Mouse (Mus musculus) cerebellum, adult 9-11 months (tissue): ENCODE results near the gene Fbxw8.

Experiments used
- DNase-seq: peaks from one replicate; pipeline ENCODE4 v3.0.0; 2022

Fbxw8 gene

DNA sequence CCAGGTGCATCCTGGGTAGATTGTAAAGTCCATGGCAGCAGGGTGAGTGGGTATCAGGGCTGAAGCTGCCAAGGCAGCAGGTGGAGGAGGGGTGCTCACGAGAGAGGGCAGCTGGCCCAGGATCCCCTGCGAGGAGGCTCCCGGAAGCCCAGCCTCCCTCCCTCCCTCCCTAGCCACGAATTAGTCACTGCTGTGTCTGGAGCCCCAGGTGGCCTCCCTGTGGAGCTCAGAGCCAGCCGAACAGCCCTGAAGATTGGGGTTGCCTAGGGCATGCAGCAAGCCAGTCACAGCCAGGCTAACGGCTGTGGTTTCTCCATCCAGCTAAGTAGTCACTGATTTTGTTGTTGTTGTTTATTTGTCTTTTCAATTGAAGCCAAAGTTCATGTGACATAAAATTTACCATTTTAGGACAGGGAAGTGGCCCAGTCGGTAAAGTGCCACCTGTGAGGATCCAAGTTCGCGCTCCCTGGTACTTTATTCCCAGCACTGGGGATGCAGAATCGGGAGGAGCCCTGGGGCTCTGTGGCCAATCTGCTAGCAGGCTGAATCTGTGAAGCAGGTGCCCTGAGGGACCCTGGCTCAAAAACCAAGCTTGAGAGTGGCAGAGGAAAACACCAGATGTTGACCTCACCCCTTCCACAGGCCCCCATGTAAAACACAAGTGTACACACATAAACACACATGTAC is 117.3 kb downstream of the Fbxw8 start:
- peak; percentile 85 for DNase-seq

DNA sequence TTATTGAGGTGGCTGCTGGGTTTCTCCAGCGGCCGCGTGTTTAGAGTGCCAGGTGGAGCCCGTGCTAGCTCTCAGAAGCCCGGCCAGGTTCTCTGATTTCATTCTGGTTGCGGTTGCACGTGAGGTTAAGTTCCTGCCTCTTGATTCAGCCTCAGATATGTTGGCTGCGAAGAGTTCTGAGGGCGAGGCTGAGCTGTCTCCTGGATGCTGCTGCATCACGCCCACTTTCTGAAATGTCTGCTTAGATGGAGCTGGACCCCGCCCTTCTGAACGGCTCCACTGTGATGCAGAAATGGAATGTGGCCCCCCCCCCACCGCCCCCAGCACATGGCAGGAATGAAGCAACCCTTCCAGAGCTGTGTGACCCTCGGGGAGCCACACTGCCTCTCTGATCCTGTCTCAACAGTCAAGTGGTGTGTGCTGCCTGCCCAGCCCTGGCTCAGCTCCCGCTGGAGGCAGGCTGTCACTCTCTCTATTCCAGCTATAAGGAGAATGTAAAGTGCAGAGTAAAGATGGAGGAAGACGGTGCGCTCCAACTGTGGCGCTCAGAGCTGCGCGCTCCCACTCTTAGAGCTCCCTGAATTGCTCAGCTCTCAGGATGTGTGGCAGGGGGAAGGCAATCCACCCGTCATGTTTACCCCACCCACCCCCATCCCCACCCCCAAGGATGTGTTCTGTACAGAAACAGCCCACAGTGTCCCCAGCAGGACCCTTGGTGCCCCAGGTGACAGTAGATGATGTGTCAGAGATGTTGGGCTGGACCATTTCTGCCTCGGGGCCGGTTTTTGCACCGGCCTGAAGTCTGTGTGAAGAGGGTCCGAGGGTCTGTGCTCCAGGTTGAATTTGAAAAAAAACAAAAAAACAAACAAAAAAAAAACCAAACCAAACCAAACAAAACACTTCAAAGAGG is 118.1 kb downstream of the Fbxw8 start:
- DNase-seq, result peak; percentile 72

DNA sequence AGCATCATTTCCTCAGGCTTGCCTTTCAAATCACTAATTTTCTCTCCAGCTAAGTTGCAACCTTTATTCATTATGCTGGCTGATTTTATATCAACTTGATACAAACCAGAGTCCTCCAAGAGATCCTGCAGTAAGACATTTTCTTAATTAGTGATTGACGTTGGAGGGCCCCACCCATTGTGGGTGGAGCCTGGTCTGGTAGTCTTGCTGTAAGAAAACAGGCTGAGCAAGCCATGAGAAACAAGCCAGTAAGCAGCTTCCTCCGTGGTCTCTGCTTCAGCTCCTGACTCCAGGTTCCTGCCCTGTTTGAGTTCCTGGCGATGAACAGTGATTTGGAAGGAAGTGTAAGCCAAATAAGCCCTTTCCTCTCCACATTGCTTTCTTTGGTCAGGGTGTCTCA is 119.5 kb downstream of the Fbxw8 start:
- DNase-seq, result no peak

DNA sequence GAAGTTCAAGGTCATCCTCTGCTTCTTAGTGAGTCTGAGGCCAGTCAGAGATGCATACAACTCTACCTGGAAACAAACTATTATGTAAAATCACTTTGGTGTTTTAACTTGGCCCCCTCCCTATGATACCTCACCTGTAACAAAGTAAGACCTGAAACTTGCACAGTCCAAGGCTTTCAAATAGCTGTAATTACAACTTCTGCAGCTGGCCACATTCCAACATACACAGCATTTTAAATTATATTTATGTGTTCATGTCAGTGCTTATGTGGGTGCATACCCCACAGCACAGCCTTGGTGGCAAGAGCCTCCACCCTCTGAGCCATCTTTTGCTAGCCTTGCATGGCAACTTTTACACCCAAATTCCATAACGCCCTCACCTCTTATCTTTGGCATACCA is 120.6 kb downstream of the Fbxw8 start:
- no peak for DNase-seq

DNA sequence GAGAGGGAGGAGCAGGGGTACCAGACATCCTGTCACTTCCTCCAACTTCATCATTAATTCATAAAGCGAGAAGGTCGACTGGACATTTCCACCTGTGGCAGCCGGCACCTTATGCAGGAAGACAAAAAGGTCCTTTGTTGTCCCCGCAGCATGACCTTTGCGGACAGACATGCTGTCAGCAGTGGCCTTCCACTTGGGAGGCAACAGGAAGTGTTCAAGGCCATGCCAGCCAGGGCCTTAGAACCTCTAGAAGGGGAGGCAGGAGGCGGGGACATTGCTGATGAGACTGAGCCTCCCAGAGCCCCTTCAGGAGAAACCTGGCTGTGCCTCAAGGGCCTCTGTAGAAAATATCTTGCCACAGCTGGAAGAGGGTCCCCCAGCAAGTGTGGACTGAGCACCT is 121.5 kb downstream of the Fbxw8 start:
- DNase-seq, result no peak

DNA sequence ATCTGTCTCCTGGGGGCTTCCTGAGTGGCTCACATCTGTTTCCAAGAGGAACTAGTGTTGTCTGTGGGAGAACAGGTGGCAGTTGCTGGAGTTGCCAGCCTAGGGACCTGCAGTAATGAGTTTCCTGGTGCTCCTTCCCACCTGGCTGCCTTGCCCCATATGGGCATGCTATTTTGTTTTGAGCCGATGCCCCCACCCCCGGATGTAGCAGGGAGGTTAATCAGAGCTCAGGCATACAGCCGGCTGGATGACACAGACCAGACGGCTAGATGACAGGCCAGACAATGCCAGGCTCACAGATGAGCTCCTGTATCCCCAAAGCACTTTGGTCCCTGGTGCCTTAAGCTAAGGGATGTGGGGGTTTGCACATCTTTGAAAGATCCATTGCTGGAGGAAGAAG is 121.9 kb downstream of the Fbxw8 start:
- DNase-seq, result peak; percentile 81

DNA sequence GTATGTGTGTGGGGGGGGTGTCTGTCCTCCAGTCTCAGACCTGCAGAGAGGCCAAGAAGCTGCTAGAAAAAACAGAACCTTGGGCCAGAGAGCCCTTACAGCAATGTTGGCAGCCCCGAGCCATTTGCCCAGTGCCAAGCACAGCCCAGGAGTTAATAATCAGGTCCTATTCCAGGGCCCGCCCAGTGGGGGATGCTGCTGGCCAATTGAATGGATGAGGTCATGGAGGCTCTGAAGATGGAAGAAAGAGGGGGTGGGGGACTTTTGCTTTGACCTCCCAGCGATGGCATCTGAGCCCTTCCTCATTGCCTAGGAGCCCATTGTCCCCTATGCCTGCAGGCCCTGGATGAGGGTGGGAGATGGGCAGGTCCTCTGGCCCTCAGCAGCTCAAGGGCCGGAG is 123.8 kb downstream of the Fbxw8 start:
- DNase-seq, result peak; percentile 81

DNA sequence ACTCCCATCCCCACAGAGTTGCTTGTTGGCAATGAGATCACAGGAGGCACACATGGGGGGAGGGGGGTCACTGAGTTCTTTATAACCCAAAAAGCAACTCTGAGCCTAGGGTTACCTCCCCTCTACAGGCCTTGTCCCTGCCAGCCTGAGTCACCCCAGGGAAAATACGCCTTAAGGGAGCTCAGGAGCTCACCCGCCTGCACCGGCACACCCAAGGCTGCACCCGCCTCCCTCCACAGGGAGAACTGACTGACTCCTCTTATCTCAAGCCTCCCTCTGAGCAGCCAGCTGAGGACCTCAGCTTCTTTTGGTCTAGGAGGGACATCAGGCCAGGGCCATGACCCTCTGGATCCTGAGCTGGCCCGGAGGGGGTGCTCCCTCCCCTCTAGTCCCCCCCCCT is 124.2 kb downstream of the Fbxw8 start:
- no peak for DNase-seq

DNA sequence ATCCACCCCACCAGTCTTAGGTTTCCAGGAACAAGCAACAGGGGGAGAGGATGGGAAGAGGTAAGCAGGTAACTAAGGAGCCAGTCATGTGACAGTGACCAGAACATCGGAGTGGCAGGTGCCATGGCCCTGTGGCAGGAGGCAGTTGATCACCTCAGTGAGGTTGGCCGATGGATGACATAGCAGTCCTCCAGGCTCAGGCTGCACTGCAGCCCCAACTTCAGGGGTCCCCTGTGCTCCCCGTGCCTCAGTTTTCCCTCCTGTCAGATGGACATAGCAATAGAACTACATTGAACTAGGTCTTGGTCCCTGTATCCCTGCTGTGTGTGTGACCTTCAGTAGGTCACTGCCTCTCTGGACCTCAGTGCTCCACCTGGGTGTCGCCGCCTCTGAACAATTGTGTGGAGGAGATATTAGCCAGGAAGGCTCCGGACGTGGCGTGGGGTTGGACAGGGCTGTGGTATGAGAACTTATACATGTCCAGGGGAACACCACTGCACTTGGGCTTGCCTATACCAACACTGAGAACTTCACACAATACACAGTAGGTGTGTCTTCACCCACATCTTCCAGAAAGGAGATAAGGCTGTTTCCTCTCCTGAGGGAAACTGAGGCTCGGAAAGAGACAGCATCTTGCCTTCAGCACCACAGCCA is 125.1 kb downstream of the Fbxw8 start:
- peak; percentile 68 for DNase-seq

DNA sequence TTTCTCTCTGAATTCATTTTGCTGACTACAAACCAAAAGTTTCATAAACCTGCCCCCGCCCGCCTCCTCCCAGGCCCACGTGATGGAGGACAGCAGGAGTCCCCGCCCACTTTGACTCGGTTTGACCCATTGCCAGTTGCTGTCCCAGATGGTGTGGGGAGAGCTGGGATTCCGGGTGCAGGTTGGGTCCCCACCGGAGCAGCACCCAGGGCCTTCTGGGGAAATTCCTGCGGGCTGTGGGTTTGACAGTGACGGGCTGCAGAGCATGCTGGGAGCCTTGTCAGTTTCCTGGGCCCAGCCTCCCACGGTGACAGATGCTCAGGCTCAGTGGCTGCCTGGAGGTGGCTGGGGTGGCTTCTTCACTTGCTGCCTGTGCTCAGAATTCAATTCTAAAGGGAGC is 125.8 kb downstream of the Fbxw8 start:
- peak; percentile 84 for DNase-seq

DNA sequence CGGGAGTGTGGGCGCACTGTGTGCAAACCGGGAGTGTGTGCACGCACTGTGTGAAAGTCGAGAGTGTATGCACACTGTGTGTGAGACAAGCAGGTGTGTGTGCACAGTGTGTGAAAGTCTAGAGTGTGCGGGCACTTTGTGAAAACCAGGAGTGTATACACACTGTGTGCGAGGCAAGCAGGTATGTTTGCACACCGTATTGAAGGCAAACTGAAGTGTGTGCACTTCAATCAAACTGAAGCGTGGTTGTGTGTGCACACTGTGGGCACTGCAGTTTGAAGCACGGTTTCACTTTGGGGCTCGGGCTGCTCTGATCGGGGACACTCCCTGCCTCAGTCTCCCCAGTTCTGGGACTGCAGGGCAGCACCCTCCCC is 126.2 kb downstream of the Fbxw8 start:
- no peak for DNase-seq

DNA sequence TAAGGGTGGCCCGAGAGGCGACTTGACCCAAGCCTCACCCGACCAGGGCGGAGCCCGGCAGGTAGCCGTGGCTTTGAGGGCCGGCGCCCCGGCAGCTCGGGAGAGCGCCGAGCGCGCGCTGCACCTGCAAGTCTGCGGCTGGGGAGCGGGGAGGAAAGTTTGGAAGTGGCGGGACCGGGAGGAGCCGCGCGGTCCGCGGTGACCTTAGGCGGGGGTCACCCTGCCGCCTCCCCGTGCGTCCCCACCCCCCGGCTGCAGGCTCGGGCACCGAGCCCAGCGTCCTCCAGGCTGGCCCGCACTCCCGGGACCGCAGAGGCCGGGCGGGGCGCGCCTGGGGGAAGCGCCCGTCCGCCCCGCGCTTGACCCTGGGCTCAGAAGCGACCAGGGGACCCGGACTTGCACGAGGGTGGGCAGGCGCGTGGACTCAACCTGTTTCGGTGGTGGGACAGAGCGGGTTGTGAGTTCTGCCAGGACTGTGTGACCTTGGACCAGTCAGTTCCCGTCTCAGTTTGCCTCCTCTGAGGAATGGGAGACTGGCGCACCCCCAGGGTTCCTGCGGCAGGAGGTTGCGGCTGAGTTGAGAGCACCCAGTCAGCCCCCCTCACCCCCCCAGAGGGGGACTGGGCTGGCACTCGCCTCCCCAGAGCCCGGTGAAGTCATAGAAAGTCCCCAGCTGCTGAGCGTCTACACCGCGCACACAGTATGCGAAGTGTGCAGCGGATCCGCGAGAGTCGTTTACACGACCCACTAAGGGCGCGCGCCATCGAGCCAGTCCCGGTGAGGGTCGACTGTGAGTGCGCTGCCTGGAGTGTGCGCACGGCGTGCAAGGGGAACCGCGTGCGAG is 126.9 kb downstream of the Fbxw8 start:
- peak; percentile 77 for DNase-seq

DNA sequence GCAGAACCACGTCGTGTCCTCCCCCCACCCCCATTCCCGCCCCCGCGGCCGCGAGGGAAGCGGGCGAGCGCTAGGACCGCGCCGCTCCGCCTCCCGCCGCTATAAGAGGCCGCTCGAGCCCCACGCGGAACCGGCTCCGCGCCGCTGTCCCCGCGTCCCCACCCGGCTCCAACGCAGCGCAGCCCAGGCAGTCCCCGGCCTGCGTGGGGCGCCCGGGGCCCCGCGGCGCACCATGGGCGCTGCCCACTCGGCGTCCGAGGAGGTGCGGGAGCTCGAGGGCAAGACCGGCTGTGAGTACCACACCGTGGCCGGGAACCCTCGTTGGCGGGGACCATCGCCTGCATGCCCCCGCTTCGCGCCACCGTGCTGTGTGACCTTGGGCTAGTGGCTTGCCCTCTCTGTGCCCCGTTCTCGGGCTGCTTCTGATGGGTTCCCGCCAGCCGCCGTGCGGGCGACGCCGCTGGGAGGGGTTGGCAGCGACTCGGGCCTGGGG is 127.5 kb downstream of the Fbxw8 start, which contains the start of gene Tesc:
Tesc (plus strand) TSS at position 46 of the 493 bp plus-strand sequence.
- DNase-seq, result peak; percentile 78

DNA sequence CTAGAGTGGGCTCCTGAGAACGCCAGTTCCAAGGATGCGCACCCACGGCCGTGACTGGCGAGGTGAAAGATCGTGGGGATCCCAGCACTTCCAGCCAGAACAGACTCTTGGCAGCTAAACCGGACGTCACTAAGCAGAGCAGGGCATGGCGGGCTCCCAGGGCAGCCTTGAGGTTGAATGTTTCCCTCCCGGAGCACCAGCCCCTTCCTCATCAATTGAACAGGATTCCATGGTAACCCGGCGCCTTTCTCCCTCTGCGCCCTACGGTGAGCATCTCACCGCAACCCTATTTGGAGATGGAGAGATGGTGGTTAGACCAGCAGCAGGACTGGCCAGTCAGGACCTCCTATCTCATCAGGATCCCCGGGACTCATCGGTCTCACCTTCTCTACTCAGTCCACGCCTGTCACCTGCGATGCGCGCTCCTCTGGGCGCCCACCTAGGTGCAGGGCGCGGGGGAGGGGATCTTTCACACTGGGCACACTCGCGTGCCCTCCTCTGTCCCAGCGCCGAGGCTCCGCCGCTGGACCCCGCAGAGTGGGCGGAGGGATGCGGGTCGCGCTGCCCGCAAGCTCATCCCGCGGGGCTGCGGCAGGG is 128.1 kb downstream of the Fbxw8 start:
- peak; percentile 76 for DNase-seq

DNA sequence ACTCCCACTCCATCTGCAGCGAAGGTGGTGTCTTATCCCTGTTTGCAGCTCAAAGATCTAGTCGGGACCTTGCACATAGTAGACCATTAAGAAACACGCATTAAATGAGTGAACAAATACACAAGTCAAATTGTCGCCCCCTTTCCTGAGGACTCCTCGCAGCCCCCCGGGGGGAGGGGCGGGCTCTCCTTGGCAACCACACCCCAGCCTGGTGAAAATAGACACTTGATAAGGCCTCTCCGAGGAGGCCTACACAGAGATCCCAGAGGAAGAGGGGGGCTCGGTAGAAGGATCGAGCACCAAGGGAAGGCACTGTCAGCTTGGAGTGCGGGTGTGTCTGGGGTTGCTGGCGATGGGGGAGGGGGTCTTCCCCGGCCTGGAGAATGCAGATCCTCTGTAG is 128.9 kb downstream of the Fbxw8 start:
- DNase-seq, result peak; percentile 68

DNA sequence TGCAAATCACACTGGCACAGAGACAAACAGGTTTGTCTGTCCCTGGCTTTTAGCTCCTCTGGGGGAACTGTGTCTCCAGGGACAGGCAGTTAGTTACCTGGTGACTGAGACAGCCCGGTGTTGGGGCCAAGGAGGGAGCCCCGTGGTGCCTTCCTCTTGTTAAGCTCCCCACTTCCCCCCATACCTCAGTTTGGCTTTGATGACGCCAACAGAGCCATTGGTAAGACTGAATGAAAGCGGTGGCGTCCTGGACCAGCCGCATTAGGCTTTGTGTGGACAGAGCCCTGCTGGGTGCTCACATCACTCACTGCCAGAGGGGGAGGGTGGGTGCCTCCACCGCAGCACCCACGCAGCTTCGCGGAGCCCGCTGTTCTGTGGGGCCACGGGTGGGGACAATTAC is 129.4 kb downstream of the Fbxw8 start:
- DNase-seq, result no peak

DNA sequence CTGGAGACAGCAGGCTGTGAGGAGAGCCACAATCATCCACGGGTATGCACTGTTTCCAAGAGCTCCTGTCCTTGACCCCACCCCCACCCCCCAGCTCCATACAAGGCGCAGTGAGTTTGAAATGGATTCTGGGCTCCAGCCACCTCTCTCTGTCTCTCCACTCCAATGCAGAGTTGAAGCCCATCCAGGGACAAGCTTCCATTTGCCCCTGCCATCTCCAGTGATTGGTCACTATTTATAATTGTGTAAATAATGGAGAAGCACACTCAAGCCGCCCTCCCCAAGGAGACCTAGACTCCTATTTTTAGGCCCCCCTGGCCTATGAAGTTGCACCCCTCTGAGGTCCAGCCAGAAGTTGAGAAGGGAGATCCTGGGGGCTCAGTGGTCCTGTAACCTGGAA is 132.2 kb downstream of the Fbxw8 start:
- DNase-seq, result no peak

DNA sequence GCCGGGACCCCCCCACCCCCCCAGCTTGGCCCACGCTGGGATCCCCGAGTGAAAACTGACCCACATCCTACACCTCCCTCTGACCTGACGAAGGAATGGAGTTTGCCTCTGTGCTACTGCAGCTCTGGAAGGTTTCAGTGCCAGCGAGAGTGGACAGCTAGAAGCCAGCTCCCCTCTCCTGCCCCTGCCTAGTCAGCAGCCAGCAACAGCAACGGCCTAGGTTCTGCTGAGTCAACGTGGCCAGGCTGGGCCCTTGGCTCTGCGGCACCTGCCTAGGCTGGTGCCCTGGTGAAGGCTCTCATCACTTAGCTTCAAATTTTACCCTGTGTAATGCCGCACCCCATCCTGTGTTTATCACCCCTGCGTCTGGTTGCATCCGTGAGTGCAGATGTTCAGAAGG is 135.4 kb downstream of the Fbxw8 start:
- DNase-seq, result no peak

DNA sequence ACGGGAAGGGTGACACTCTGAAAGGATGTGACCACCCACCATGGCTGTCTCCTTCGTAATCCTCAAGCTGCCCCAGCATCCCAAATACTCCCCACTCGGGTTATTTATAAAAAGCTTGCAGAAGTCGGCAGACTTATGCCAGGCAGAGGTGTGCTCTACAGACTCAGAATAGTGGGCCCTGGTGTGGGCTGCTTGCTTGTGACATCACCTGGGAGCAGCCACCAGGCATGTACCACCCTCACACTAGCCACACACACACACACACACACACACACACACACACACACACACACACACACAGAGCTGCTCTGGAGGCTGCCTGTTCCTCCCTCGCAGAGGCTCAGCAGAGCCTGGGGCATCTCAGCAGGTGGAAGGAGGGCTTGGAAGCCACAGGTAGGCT is 137.7 kb downstream of the Fbxw8 start:
- DNase-seq, result no peak

DNA sequence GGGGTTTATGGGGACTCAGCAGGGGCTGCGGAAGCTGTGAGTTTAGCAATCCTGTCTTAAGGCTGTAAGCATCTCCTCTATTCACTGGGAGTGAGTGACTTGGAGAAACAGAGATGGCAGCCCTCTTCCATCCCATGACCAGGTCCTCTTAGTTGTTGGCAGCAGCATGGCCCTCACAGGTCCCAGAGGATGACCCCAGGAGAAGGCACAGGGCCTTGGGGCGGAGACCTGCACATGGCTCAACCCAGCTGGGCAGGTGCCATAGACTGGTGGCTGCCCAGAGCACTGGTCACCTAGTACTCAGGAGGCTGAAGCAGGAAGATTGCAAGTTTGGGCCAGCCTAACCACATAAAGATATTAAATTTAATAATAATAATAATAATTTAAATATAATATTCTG is 139.6 kb downstream of the Fbxw8 start:
- no peak for DNase-seq

DNA sequence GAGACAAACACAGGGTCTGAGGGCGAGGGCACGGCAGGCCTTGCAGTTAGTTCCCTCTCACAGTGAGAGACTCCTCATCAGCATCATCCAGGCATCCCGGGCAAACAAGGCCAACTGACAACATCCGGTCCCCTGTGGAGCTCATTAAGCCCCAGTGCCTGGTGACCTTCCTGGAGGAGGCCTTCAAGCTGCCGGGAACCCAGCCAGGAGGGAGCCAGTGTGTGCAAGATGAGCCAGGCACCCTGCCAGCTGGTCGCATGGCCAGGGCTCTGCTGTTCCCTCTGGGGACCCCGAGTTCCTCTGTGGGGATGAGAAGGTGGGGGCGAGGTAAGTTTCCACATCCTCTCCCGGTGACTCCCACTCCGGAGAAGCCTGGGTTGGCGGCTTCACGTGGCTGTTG is 140.2 kb downstream of the Fbxw8 start:
- peak; percentile 86 for DNase-seq
